Mouse (Mus musculus): ENCODE results near the gene Rreb1.

GRCm38 (mm10) chr13:37749485-37749884, 28.7 kb upstream of the Rreb1 start:
- no peak for TF ChIP-seq CTCF (IDR thresholded peaks at IDR 0.05)
- no peak for TF ChIP-seq EP300 (IDR thresholded peaks at IDR 0.05)

Data from lung, postnatal 0 days (tissue).